Mouse (Mus musculus) heart, embryonic 14.5 days (tissue): ENCODE results near the gene Lpcat4. TPM values are rescaled to one million over a fixed set of nuclear protein-coding genes. Genes with fewer than 3 reads are reported as not detected.

Source experiments
- ATAC-seq: fragments of 200-750 bp; cut with Nextera tagmentation; 2 replicates; pipeline ENCODE4 v1.8.0; 2017; ENCODE audit warnings: low read depth, moderate TSS enrichment; ENCODE audit not compliant: insufficient number of reproducible peaks, insufficient read depth, low FRiP score
- H3K27ac ChIP-seq, 2 experiments: fragments of 200-500 bp in 1 of 2; fragments of 300-500 bp in 1 of 2; sonication (generic) in 1 of 2; replicated peaks in 1 of 2; 2 replicates each; pipeline ENCODE4 v1.5.1; 2012 to 2014; ENCODE audit warnings: low read depth in 2 of 2, low read length in 2 of 2, control low read depth in 1 of 2, mild to moderate bottlenecking in 1 of 2, mixed read lengths in 1 of 2; ENCODE audit not compliant: control insufficient read depth in 1 of 2, insufficient read depth in 1 of 2
- H3K27me3 ChIP-seq: fragments of 300-500 bp; sonication (generic); 2 replicates; pipeline ENCODE4 v1.6.1; 2014; ENCODE audit warnings: mild to moderate bottlenecking, low read length, control low read depth; ENCODE audit not compliant: control insufficient read depth, insufficient read depth
- H3K36me3 ChIP-seq: fragments of 300-500 bp; sonication (generic); 2 replicates; pipeline ENCODE4 v1.6.1; 2014; ENCODE audit warnings: mild to moderate bottlenecking, control low read depth, low read length, mixed read lengths; ENCODE audit not compliant: control insufficient read depth, insufficient read depth
- H3K4me1 ChIP-seq, 2 experiments: fragments of 200-500 bp in 1 of 2; fragments of 300-500 bp in 1 of 2; sonication (generic) in 1 of 2; 2 replicates each; pipeline ENCODE4 v1.6.1; 2012 to 2014; ENCODE audit warnings: low read length in 2 of 2, control low read depth in 1 of 2, mixed read lengths in 1 of 2; ENCODE audit not compliant: control insufficient read depth in 2 of 2, insufficient read depth in 2 of 2
- H3K4me2 ChIP-seq: fragments of 300-500 bp; sonication (generic); 2 replicates; pipeline ENCODE4 v1.6.1; 2014; ENCODE audit warnings: mild to moderate bottlenecking, low read length
- H3K4me3 ChIP-seq, 2 experiments: fragments of 200-500 bp in 1 of 2; fragments of 300-500 bp in 1 of 2; sonication (generic) in 1 of 2; 2 replicates each; pipeline ENCODE4 v1.5.1; 2012 to 2014; ENCODE audit warnings: low read length in 2 of 2, mild to moderate bottlenecking in 2 of 2, control low read depth in 1 of 2, low read depth in 1 of 2, moderate library complexity in 1 of 2; ENCODE audit not compliant: control insufficient read depth in 1 of 2, insufficient read depth in 1 of 2
- H3K9ac ChIP-seq: fragments of 300-500 bp; sonication (generic); 2 replicates; pipeline ENCODE4 v1.6.1; 2014; ENCODE audit warnings: mild to moderate bottlenecking, low read length
- H3K9me3 ChIP-seq: fragments of 300-500 bp; sonication (generic); 2 replicates; pipeline ENCODE4 v1.6.1; 2016; ENCODE audit warnings: low read length, control low read depth; ENCODE audit not compliant: control insufficient read depth
- WGBS: fragments of 180-500 bp; shearing (Covaris S2); extraction: QIAGEN DNeasy Blood & Tissue Kit; methylation state at CpG from one replicate; pipeline ENCODE4 v1.1.7; 2014; 5-methylcytosine and 5-hydroxymethylcytosine counted together
- polyA plus RNA-seq: library from polyadenylated mRNA; unstranded; fragments of >200 nt; fragmentation: Nextera tagmentation; extraction: Ambion mirVana; gene quantifications from 2 replicates; pipeline ENCODE4 v1.2.1, GENCODE M21; 2014

The Lpcat4 gene
- polyA plus RNA-seq, 1 experiment from 2014 or later = 12.1 TPM

DNA sequence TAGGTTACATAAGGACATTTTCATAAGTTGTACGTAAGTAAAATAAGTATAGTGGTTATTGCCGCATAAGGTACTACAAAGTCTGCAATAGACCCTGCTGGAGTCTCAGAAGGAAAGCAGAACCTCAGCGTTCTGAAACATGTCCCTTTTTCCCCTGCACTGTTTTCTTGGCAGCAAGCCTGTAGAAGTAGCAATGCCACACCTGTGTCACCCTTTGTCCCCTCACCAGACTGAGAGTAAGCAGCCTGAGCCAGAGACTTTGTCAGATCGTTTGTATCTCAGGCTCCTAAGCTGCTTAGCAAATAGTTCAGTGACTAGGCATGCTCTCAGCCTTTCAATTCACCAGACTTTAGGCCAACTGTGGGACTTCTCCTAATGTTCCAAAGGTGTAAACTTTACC lies 47.8 kb downstream of the Lpcat4 start:
- no peaks in the 10 kb centered on the region for H3K36me3 ChIP-seq
- no peak overlapping the region for H3K4me2 ChIP-seq
- no peaks in the 10 kb centered on the region for H3K9me3 ChIP-seq
- peaks cover 0 to 17% of the 10 kb centered on the region in 2 experiments; a peak in 1 of 4 replicates for H3K4me1 ChIP-seq
- H3K27ac ChIP-seq = no peak overlapping the region
- no peaks in the 10 kb centered on the region for H3K27me3 ChIP-seq
- H3K4me3 ChIP-seq = no peak overlapping the region
- ATAC-seq = no peak
- WGBS = 55% methylated on average over 4 of the region's 4 CpGs
- H3K9ac ChIP-seq = no peak overlapping the region

DNA sequence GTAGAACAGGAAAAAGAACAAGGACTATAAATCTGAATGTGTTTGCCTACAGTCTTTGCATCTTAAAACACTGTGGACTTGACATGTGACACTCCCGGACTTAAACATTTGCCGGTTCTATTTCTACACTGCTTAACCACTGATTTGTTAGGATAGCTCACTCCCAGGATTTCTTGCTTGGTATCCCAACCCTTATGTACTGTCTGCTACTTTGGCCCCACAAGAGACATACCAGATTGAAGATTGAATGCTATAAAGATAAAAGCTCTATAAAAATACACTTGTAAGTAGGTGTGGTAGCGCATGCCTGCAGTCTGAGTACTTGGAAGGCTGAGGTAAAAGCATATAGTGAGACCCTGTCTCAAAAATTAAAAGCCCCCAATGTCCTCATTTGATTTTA lies 50.2 kb downstream of the Lpcat4 start:
- 73% methylated on average over 3 of the region's 3 CpGs for WGBS
- no peak for ATAC-seq
- Histone ChIP-seq H3K4me1 (peaks cover 0 to 17% of the 10 kb centered on the region in 2 experiments; a peak in 1 of 4 replicates), H3K4me3 (no peak overlapping the region), H3K27ac (peak overlapping the region in 1 of 2 experiments; percentile 47; a peak in 1 of 4 replicates), H3K4me2 (no peak overlapping the region), H3K9ac (no peak overlapping the region), H3K36me3 (no peaks in the 10 kb centered on the region), H3K27me3 (no peaks in the 10 kb centered on the region), H3K9me3 (no peaks in the 10 kb centered on the region)

DNA sequence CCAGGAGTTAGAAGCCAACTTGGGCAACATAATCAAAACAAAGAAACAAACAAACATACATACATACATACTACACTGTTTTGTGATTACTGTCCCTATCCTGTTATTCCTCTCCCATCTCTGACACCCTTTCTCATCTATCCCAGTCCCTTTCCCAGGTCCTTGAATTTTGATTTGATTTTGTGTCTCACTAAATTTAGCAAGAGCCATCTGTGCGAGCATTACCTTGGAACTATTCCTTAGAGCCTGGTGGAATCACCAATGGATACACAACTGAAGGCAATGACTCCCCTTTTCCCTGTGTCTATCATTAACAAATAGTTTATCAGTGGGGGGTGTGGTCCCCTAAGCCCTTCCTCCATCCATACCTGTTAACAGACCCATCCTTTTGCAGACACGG lies 53.6 kb downstream of the Lpcat4 start:
- no peak for ATAC-seq

DNA sequence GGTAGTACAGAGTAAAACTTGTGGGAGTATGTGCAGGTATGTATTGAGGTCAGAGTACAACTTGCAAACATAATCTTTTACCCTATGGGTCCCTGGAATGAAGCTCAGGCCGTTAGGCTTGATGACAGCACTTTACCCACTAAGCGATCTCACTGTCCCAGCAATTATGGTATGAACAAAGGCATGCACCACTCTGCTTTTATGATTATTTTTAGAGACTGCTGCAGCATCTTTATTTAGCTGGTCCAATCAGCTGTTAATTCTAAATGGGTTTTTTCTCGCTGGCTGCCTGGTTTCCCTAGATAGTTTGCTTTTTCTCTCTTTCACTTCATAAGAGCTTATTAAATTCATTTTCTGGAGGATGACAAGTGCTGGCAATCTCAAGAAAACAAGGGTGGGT lies 56.9 kb downstream of the Lpcat4 start:
- no peaks in the 10 kb centered on the region for H3K27me3 ChIP-seq
- 0 out of 2 replicates have a peak, but pooled peaks cover 5% of the 10 kb centered on the region for H3K36me3 ChIP-seq
- H3K4me1 ChIP-seq = 0 out of 4 replicates have a peak, but pooled peaks cover 2 to 8% of the 10 kb centered on the region in 2 experiments
- peak overlapping the region; percentile 61; the same call in 1 of the 2 replicates for H3K9ac ChIP-seq
- peak overlapping the region in 1 of 2 experiments; percentile 11; a peak in 1 of 4 replicates for H3K4me3 ChIP-seq
- peak overlapping the region; percentile 60 for H3K4me2 ChIP-seq
- WGBS = 37% methylated on average over 3 of the region's 3 CpGs
- H3K27ac ChIP-seq = peak overlapping the region; percentile 91 to 95
- H3K9me3 ChIP-seq = no peaks in the 10 kb centered on the region
- no peak for ATAC-seq

More for the DNA sequence above, 53.6 kb downstream of the Lpcat4 start:
- H3K27ac ChIP-seq = no peak overlapping the region; a peak in 1 of 4 replicates
- H3K4me1 ChIP-seq = peaks cover 2 to 17% of the 10 kb centered on the region in 2 experiments; a peak in 1 of 4 replicates
- no peak overlapping the region for H3K9ac ChIP-seq
- H3K4me3 ChIP-seq = no peak overlapping the region
- H3K9me3 ChIP-seq = no peaks in the 10 kb centered on the region
- H3K4me2 ChIP-seq = no peak overlapping the region
- WGBS = 68% methylated on average over 2 of the region's 2 CpGs
- 0 out of 2 replicates have a peak, but pooled peaks cover 5% of the 10 kb centered on the region for H3K36me3 ChIP-seq
- H3K27me3 ChIP-seq = no peaks in the 10 kb centered on the region

Other genes with a start within 250 kb of the Lpcat4 start
- not detected in 2 replicates for gene Olfr1309, start 249.2 kb upstream of the Lpcat4 start, polyA plus RNA-seq
- not detected in 2 replicates for gene Olfr1310, start 226.8 kb upstream of the Lpcat4 start, polyA plus RNA-seq
- not detected in 2 replicates for gene Olfr1311, start 215.1 kb upstream of the Lpcat4 start, polyA plus RNA-seq
- not detected in 2 replicates for gene Olfr1312, start 189.2 kb upstream of the Lpcat4 start, polyA plus RNA-seq
- not detected in 2 replicates for gene Olfr1313, start 161.6 kb upstream of the Lpcat4 start, polyA plus RNA-seq
- not detected in 2 replicates for gene Olfr1314, start 142.7 kb upstream of the Lpcat4 start, polyA plus RNA-seq
- gene Olfr1315-ps1, start 124.0 kb upstream of the Lpcat4 start, polyA plus RNA-seq = not detected in 2 replicates
- not detected in 2 replicates for gene Olfr1316, start 104.5 kb upstream of the Lpcat4 start, polyA plus RNA-seq
- gene Olfr1317, start 99.1 kb upstream of the Lpcat4 start, polyA plus RNA-seq = not detected in 2 replicates
- not detected in 2 replicates for gene Olfr1318, start 85.3 kb upstream of the Lpcat4 start, polyA plus RNA-seq
- gene Nutm1, start 19.8 kb downstream of the Lpcat4 start, polyA plus RNA-seq = not detected in 2 replicates
- gene Nop10, start 22.5 kb downstream of the Lpcat4 start, polyA plus RNA-seq = 176 and 180 TPM in 2 replicates
- gene Slc12a6, start 26.4 kb downstream of the Lpcat4 start, polyA plus RNA-seq = 17.9 and 18.1 TPM in 2 replicates
- not detected in 2 replicates for gene Gm21985, start 26.8 kb downstream of the Lpcat4 start, polyA plus RNA-seq
- 99.2 and 107 TPM in 2 replicates for gene Emc4, start 128.6 kb downstream of the Lpcat4 start, polyA plus RNA-seq
- gene Katnbl1, start 139.7 kb downstream of the Lpcat4 start, polyA plus RNA-seq = 22.4 and 24.1 TPM in 2 replicates
- 18.1 and 20.1 TPM in 2 replicates for gene Emc7, start 215.5 kb downstream of the Lpcat4 start, polyA plus RNA-seq
- gene Chrm5, start 241.3 kb downstream of the Lpcat4 start, polyA plus RNA-seq = not detected in 2 replicates